Comparison of ENCODE assay signal across 10 mouse cellular contexts in the genomic region with DNA sequence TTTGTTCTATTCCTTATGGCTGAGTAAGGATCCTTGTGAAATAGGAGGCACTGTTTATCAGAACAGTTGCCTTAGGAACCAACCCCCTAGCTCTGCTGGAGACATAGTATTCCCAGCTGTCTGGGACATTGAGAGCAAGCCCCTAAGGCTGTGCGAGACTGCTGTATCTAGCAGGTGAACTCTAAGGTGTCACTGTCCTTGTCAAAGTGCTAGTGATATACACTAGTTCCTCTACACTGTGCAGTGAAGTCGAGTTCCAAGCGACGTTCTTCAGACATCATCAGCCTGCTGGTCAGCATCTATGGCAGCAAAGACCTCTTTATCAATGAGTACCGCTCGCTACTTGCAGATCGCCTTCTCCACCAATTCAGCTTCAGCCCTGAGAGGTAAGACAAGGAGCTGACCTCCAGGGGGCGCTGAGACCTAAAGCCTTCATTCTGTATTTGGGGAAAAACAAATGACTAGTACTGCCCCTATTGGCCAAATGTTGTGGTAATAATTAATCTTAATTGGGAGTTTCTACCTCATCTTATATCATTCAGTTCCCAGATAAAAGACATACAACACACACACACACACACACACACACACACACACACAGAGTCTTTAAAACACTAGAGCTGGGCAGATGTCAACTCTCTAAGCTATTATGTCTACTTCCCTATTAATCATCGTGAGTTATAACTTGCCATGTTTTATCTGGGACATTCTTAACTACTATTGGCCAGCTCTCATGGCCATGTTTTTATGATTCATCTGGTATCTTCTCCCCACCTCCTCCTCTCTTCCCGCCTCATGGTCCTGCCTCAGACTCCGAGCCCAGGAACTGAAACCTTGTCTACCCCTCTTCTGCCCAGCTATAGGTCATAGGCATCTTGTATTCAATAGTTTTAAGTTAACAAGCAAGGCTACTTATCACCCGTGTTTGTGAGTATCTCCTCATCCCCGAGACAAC. TPM values are rescaled to one million over a fixed set of nuclear protein-coding genes. Genes with fewer than 3 reads are reported as not detected.
A peak's percentile ranks its signal among the peaks of the same experiment; 100 is the strongest.
DNase-seq lines count a peak whose midpoint lies in the region; ATAC-seq lines count a peak whose summit lies in the region.
"Had no signal": no experiment of that assay in that cellular context is flagged by ENCODE, and none has a peak within 500 bp of the region (broad histone marks: within the 10 kb centered on the region; RNA-seq: fewer than 3 reads in every experiment).

No protein-coding gene starts in this region.

- no peaks in the 10 kb centered on the region for H3K27me3 ChIP-seq in embryonic facial prominence, embryonic 10.5 days (replicated peaks; ENCODE audit: low read depth, poor library complexity, severe bottlenecking)
- no peaks in the 10 kb centered on the region for H3K27me3 ChIP-seq in limb, embryonic 10.5 days (ENCODE audit: low read depth, poor library complexity, severe bottlenecking)
- no peaks in the 10 kb centered on the region for H3K27me3 ChIP-seq in midbrain, embryonic 11.5 days (ENCODE audit: control insufficient read depth, insufficient read depth, low read length)
- H3K27me3 ChIP-seq in splenic B cell, adult 2 months (ENCODE audit: control insufficient read depth, insufficient read depth, low read length, poor library complexity, severe bottlenecking) = no peaks in the 10 kb centered on the region
- H3K27me3 ChIP-seq: embryonic facial prominence, embryonic 12.5 days; megakaryocyte, embryonic 14.5 days had no signal

- no peaks in the 10 kb centered on the region for H3K4me1 ChIP-seq in embryonic facial prominence, embryonic 10.5 days
- no peaks in the 10 kb centered on the region for H3K4me1 ChIP-seq in limb, embryonic 10.5 days
- H3K4me1 ChIP-seq in midbrain, embryonic 11.5 days (ENCODE audit: control insufficient read depth, insufficient read depth, low read length) = no peaks in the 10 kb centered on the region
- H3K4me1 ChIP-seq: embryonic facial prominence, embryonic 12.5 days had no signal

- H3K4me2 ChIP-seq in midbrain, embryonic 11.5 days = no peak overlapping the region
- H3K4me2 ChIP-seq: embryonic facial prominence, embryonic 12.5 days had no signal

- peak; percentile 90 for DNase-seq in layer of hippocampus, adult 11-12 months (ENCODE audit: low spot score)
- DNase-seq in layer of hippocampus, adult 9-11 months = no peak
- DNase-seq in adrenal gland, postnatal 36 days = peak; percentile 84 to 88
- DNase-seq in embryonic facial prominence, embryonic 10.5 days (ENCODE audit: low spot score) = peak; percentile 81
- peak; percentile 91 for DNase-seq in heart, postnatal 4 days
- DNase-seq in limb, embryonic 10.5 days (ENCODE audit: low spot score) = peak; percentile 79
- DNase-seq in midbrain, embryonic 11.5 days (ENCODE audit: low spot score, missing footprints) = peak; percentile 96
- DNase-seq in splenic B cell, adult 2 months (ENCODE audit: low read depth, low spot score) = peak; percentile 91

- H3K9ac ChIP-seq in midbrain, embryonic 11.5 days (ENCODE audit: low read length) = no peak overlapping the region
- H3K9ac ChIP-seq: embryonic facial prominence, embryonic 12.5 days had no signal

- no peak overlapping the region for H3K27ac ChIP-seq in embryonic facial prominence, embryonic 10.5 days (replicated peaks)
- no peak overlapping the region for H3K27ac ChIP-seq in limb, embryonic 10.5 days
- H3K27ac ChIP-seq in midbrain, embryonic 11.5 days (ENCODE audit: low read depth, low read length) = no peak overlapping the region
- H3K27ac ChIP-seq: embryonic facial prominence, embryonic 12.5 days had no signal

- no peaks in the 10 kb centered on the region for H3K9me3 ChIP-seq in embryonic facial prominence, embryonic 10.5 days
- H3K9me3 ChIP-seq in limb, embryonic 10.5 days (replicated peaks) = no peaks in the 10 kb centered on the region
- no peaks in the 10 kb centered on the region for H3K9me3 ChIP-seq in midbrain, embryonic 11.5 days (ENCODE audit: control insufficient read depth, low read length)
- H3K9me3 ChIP-seq: embryonic facial prominence, embryonic 12.5 days; megakaryocyte, embryonic 14.5 days had no signal

- no peak for ATAC-seq in midbrain, embryonic 11.5 days (ENCODE audit: low FRiP score)

- H3K4me3 ChIP-seq in embryonic facial prominence, embryonic 10.5 days = no peak overlapping the region
- H3K4me3 ChIP-seq in limb, embryonic 10.5 days = no peak overlapping the region
- no peak overlapping the region for H3K4me3 ChIP-seq in midbrain, embryonic 11.5 days (ENCODE audit: low read depth, low read length)
- H3K4me3 ChIP-seq: embryonic facial prominence, embryonic 12.5 days; megakaryocyte, embryonic 14.5 days had no signal

- 64% methylated on average over 13 of the region's 13 CpGs for WGBS in embryonic facial prominence, embryonic 10.5 days
- 64% methylated on average over 13 of the region's 13 CpGs for WGBS in limb, embryonic 10.5 days
- 61% methylated on average over 13 of the region's 13 CpGs for WGBS in midbrain, embryonic 11.5 days

- peaks cover 99% of the 10 kb centered on the region for H3K36me3 ChIP-seq in embryonic facial prominence, embryonic 10.5 days (replicated peaks)
- peaks cover 99% of the 10 kb centered on the region for H3K36me3 ChIP-seq in limb, embryonic 10.5 days
- peaks cover 40% of the 10 kb centered on the region for H3K36me3 ChIP-seq in midbrain, embryonic 11.5 days (ENCODE audit: control insufficient read depth, insufficient read depth, low read length)
- H3K36me3 ChIP-seq in splenic B cell, adult 2 months (ENCODE audit: control insufficient read depth, insufficient read depth, low read length, poor library complexity, severe bottlenecking) = peaks cover 18% of the 10 kb centered on the region

RNA-seq across cellular contexts. Expression of a gene that starts 6.9 kb away (rescaled TPM):
- 10 to 100 TPM; 76.5 to 81.3 TPM for total RNA-seq in adrenal gland, postnatal 36 days (2021)
- 147 and 151 TPM in 2 replicates for polyA plus RNA-seq in embryonic facial prominence, embryonic 10.5 days (2016; fragmentation: Nextera tagmentation; extraction: Ambion mirVana)
- total RNA-seq in heart, postnatal 4 days (2021) = 10 to 100 TPM; 49.7 to 53.1 TPM
- 138 and 153 TPM in 2 replicates for polyA plus RNA-seq in limb, embryonic 10.5 days (2016; fragmentation: Nextera tagmentation; extraction: Ambion mirVana)
- 105 and 117 TPM in 2 replicates for polyA plus RNA-seq in midbrain, embryonic 11.5 days (2014; fragmentation: Nextera tagmentation; extraction: Ambion mirVana)

RNA-seq across cellular contexts. Expression of a gene that starts 7.0 kb away (rescaled TPM):
- total RNA-seq in adrenal gland, postnatal 36 days (2021) = 10 to 100 TPM; 43.8 to 45.1 TPM
- 228 and 238 TPM in 2 replicates for polyA plus RNA-seq in embryonic facial prominence, embryonic 10.5 days (2016; fragmentation: Nextera tagmentation; extraction: Ambion mirVana)
- 10 to 100 TPM; 60.0 to 62.0 TPM for total RNA-seq in heart, postnatal 4 days (2021)
- polyA plus RNA-seq in limb, embryonic 10.5 days (2016; fragmentation: Nextera tagmentation; extraction: Ambion mirVana) = 235 and 243 TPM in 2 replicates
- polyA plus RNA-seq in midbrain, embryonic 11.5 days (2014; fragmentation: Nextera tagmentation; extraction: Ambion mirVana) = 240 and 247 TPM in 2 replicates

RNA-seq across cellular contexts. Expression of a gene that starts 8.7 kb away (rescaled TPM):
- not detected for total RNA-seq in adrenal gland, postnatal 36 days (2021)
- not detected in 2 replicates for polyA plus RNA-seq in embryonic facial prominence, embryonic 10.5 days (2016; fragmentation: Nextera tagmentation; extraction: Ambion mirVana)
- not detected for total RNA-seq in heart, postnatal 4 days (2021)
- polyA plus RNA-seq in limb, embryonic 10.5 days (2016; fragmentation: Nextera tagmentation; extraction: Ambion mirVana) = not detected in 2 replicates
- polyA plus RNA-seq in midbrain, embryonic 11.5 days (2014; fragmentation: Nextera tagmentation; extraction: Ambion mirVana) = not detected in 2 replicates
- polyA plus RNA-seq: embryonic facial prominence, embryonic 12.5 days had no signal

RNA-seq across cellular contexts. Expression of a gene that starts 10.5 kb away (rescaled TPM):
- not detected for total RNA-seq in adrenal gland, postnatal 36 days (2021)
- not detected in 2 replicates for polyA plus RNA-seq in embryonic facial prominence, embryonic 10.5 days (2016; fragmentation: Nextera tagmentation; extraction: Ambion mirVana)
- not detected for total RNA-seq in heart, postnatal 4 days (2021)
- not detected in 2 replicates for polyA plus RNA-seq in limb, embryonic 10.5 days (2016; fragmentation: Nextera tagmentation; extraction: Ambion mirVana)
- polyA plus RNA-seq in midbrain, embryonic 11.5 days (2014; fragmentation: Nextera tagmentation; extraction: Ambion mirVana) = not detected in 2 replicates
- polyA plus RNA-seq: embryonic facial prominence, embryonic 12.5 days had no signal

RNA-seq across cellular contexts. Expression of a gene that starts 16.8 kb away (rescaled TPM):
- 1 to 10 TPM; 8.7 to 9.2 TPM for total RNA-seq in adrenal gland, postnatal 36 days (2021)
- polyA plus RNA-seq in embryonic facial prominence, embryonic 10.5 days (2016; fragmentation: Nextera tagmentation; extraction: Ambion mirVana) = 8.0 and 9.0 TPM in 2 replicates
- 1 to 10 TPM; 4.9 to 5.7 TPM for total RNA-seq in heart, postnatal 4 days (2021)
- polyA plus RNA-seq in limb, embryonic 10.5 days (2016; fragmentation: Nextera tagmentation; extraction: Ambion mirVana) = 8.7 and 9.7 TPM in 2 replicates
- polyA plus RNA-seq in midbrain, embryonic 11.5 days (2014; fragmentation: Nextera tagmentation; extraction: Ambion mirVana) = 2.4 and 4.5 TPM in 2 replicates
